Mouse (Mus musculus) spleen, postnatal 10 days (tissue): ENCODE results near the gene Fbxl15.
A peak's percentile ranks its signal among the peaks of the same experiment; 100 is the strongest.

Experiments used
- DNase-seq, 2 experiments: peaks; one replicate each; pipeline ENCODE4 v3.0.0; 2021 to 2022; ENCODE audit warnings: low spot score in 2 of 2

Gene Fbxl15

GRCm38 (mm10) chr19:46347936-46348668, 20.1 kb downstream of the Fbxl15 start:
- no peak for DNase-seq

GRCm38 (mm10) chr19:46348761-46349458, 20.9 kb downstream of the Fbxl15 start:
- peak in 1 of 2 experiments; percentile 71 for DNase-seq

GRCm38 (mm10) chr19:46349550-46349949, 21.6 kb downstream of the Fbxl15 start:
- no peak for DNase-seq

GRCm38 (mm10) chr19:46350168-46350932, 22.4 kb downstream of the Fbxl15 start, which contains the start of gene 2310034G01Rik:
2310034G01Rik (minus strand) TSS chr19:46350302.
- DNase-seq: no peak

GRCm38 (mm10) chr19:46356701-46357138, 28.7 kb downstream of the Fbxl15 start:
- DNase-seq: peak; percentile 65 to 80

- no peak for DNase-seq
These were observed 29.6 kb downstream of the Fbxl15 start for GRCm38 (mm10) chr19:46357344-46358280.

GRCm38 (mm10) chr19:46358381-46358780, 30.4 kb downstream of the Fbxl15 start:
- DNase-seq: no peak

- DNase-seq: no peak
These were observed 34.1 kb downstream of the Fbxl15 start for GRCm38 (mm10) chr19:46362104-46362503.

- no peak for DNase-seq
These were observed 35.5 kb downstream of the Fbxl15 start for GRCm38 (mm10) chr19:46363294-46364009.

- no peak for DNase-seq
These were observed 40.0 kb downstream of the Fbxl15 start for GRCm38 (mm10) chr19:46367798-46368590.

GRCm38 (mm10) chr19:46369204-46369603, 41.2 kb downstream of the Fbxl15 start:
- peak in 1 of 2 experiments; percentile 63 for DNase-seq

GRCm38 (mm10) chr19:46374477-46375088, 46.6 kb downstream of the Fbxl15 start:
- no peak for DNase-seq

GRCm38 (mm10) chr19:46375489-46375888, 47.5 kb downstream of the Fbxl15 start:
- DNase-seq: no peak

- DNase-seq: no peak
These were observed 47.9 kb downstream of the Fbxl15 start for GRCm38 (mm10) chr19:46375891-46376290.
